Mouse (Mus musculus): Measurements from ENCODE around the gene 1700025F22Rik. TPM values are rescaled to one million over a fixed set of nuclear protein-coding genes. Genes with fewer than 3 reads are reported as not detected.
A peak's percentile ranks its signal among the peaks of the same experiment; 100 is the strongest.
"Not testable (repeated sequence)": the region's sequence is repeated elsewhere in the genome, so short reads cannot be mapped to it uniquely, and the experiment has no call there.

Gene 1700025F22Rik
- total and polyA plus RNA-seq, 2 experiments from 2014 or later, result not detected

- Histone ChIP-seq H3K4me1 (ENCODE audit: insufficient read depth, low read length) (no peaks in the 10 kb centered on the region), H3K4me3 (ENCODE audit: low read length) (no peak overlapping the region), H3K4me2 (ENCODE audit: low read depth, low read length) (no peak overlapping the region), H3K9me3 (ENCODE audit: low read length) (no peaks in the 10 kb centered on the region), H3K27ac (no peak overlapping the region), H3K27me3 (ENCODE audit: insufficient read depth, low read length) (no peaks in the 10 kb centered on the region), H3K9ac (replicated peaks; ENCODE audit: low read length) (no peak overlapping the region), H3K36me3 (ENCODE audit: insufficient read depth, low read length) (no peaks in the 10 kb centered on the region)
- DNase-seq (ENCODE audit: low spot score), result no peak
- 84% methylated on average over 3 of the region's 3 CpGs for WGBS
- TF ChIP-seq CTCF (IDR thresholded peaks at IDR 0.05; ENCODE audit: low read depth), result no peak
- ATAC-seq, result no peak
Observed at GRCm38 (mm10) chr19:11098401-11098800, 66.7 kb downstream of the 1700025F22Rik start.

GRCm38 (mm10) chr19:11092131-11092530 is 73.0 kb downstream of the 1700025F22Rik start:
- peak overlapping the region; percentile 54 for H3K4me2 ChIP-seq (ENCODE audit: low read depth, low read length)
- H3K4me3 ChIP-seq (ENCODE audit: low read length), result peak overlapping the region; percentile 37
- H3K27ac ChIP-seq; H3K9me3 ChIP-seq (ENCODE audit: low read length); ATAC-seq; H3K9ac ChIP-seq (replicated peaks; ENCODE audit: low read length); H3K36me3 ChIP-seq (ENCODE audit: insufficient read depth, low read length); H3K4me1 ChIP-seq (ENCODE audit: insufficient read depth, low read length); H3K27me3 ChIP-seq (ENCODE audit: insufficient read depth, low read length): not testable (repeated sequence)
- DNase-seq (ENCODE audit: low spot score), result peak; percentile 2
- 4% methylated on average over 50 of the region's 50 CpGs for WGBS

Other genes starting within 250 kb of the 1700025F22Rik start
- gene Zp1, start 244.7 kb downstream of the 1700025F22Rik start, total RNA-seq (2014; rRNA removed), result 1.2 TPM in 1 of 2 replicates, not detected in the other
- 0.50 and 0.60 TPM in 2 replicates for gene Zp1, start 244.7 kb downstream of the 1700025F22Rik start, polyA plus RNA-seq (2015; fragmentation: Nextera tagmentation; extraction: Ambion mirVana)
- gene Ptgdr2, start 228.2 kb downstream of the 1700025F22Rik start, total RNA-seq (2014; rRNA removed), result 0.47 and 1.1 TPM in 2 replicates
- gene Ptgdr2, start 228.2 kb downstream of the 1700025F22Rik start, polyA plus RNA-seq (2015; fragmentation: Nextera tagmentation; extraction: Ambion mirVana), result 0.11 and 0.16 TPM in 2 replicates
- gene Ccdc86, start 216.1 kb downstream of the 1700025F22Rik start, total RNA-seq (2014; rRNA removed), result 5.3 and 5.4 TPM in 2 replicates
- gene Ccdc86, start 216.1 kb downstream of the 1700025F22Rik start, polyA plus RNA-seq (2015; fragmentation: Nextera tagmentation; extraction: Ambion mirVana), result 14.2 and 15.1 TPM in 2 replicates
- gene Ms4a10, start 190.7 kb downstream of the 1700025F22Rik start, total RNA-seq (2014; rRNA removed), result not detected in 2 replicates
- gene Ms4a10, start 190.7 kb downstream of the 1700025F22Rik start, polyA plus RNA-seq (2015; fragmentation: Nextera tagmentation; extraction: Ambion mirVana), result not detected in 2 replicates
- gene Ms4a15, start 172.1 kb downstream of the 1700025F22Rik start, total RNA-seq (2014; rRNA removed), result not detected in 2 replicates
- gene Ms4a15, start 172.1 kb downstream of the 1700025F22Rik start, polyA plus RNA-seq (2015; fragmentation: Nextera tagmentation; extraction: Ambion mirVana), result not detected in 2 replicates
- gene Ms4a18, start 147.3 kb downstream of the 1700025F22Rik start, total RNA-seq (2014; rRNA removed), result not detected in 2 replicates
- gene Ms4a18, start 147.3 kb downstream of the 1700025F22Rik start, polyA plus RNA-seq (2015; fragmentation: Nextera tagmentation; extraction: Ambion mirVana), result not detected in 2 replicates
- not detected in 2 replicates for gene Ms4a8a, start 84.2 kb downstream of the 1700025F22Rik start, total RNA-seq (2014; rRNA removed)
- not detected in 2 replicates for gene Ms4a8a, start 84.2 kb downstream of the 1700025F22Rik start, polyA plus RNA-seq (2015; fragmentation: Nextera tagmentation; extraction: Ambion mirVana)
- not detected in 2 replicates for gene 1700017D01Rik, start 34.4 kb downstream of the 1700025F22Rik start, total RNA-seq (2014; rRNA removed)
- not detected in 2 replicates for gene 1700017D01Rik, start 34.4 kb downstream of the 1700025F22Rik start, polyA plus RNA-seq (2015; fragmentation: Nextera tagmentation; extraction: Ambion mirVana)
- not detected in 2 replicates for gene Ms4a13, start 31.4 kb upstream of the 1700025F22Rik start, total RNA-seq (2014; rRNA removed)
- not detected in 2 replicates for gene Ms4a13, start 31.4 kb upstream of the 1700025F22Rik start, polyA plus RNA-seq (2015; fragmentation: Nextera tagmentation; extraction: Ambion mirVana)
- gene Ms4a12, start 67.1 kb upstream of the 1700025F22Rik start, total RNA-seq (2014; rRNA removed), result not detected in 2 replicates
- not detected in 2 replicates for gene Ms4a12, start 67.1 kb upstream of the 1700025F22Rik start, polyA plus RNA-seq (2015; fragmentation: Nextera tagmentation; extraction: Ambion mirVana)
- gene Ms4a1, start 100.9 kb upstream of the 1700025F22Rik start, total RNA-seq (2014; rRNA removed), result not detected in 2 replicates
- not detected in 2 replicates for gene Ms4a1, start 100.9 kb upstream of the 1700025F22Rik start, polyA plus RNA-seq (2015; fragmentation: Nextera tagmentation; extraction: Ambion mirVana)
- gene Ms4a5, start 118.6 kb upstream of the 1700025F22Rik start, total RNA-seq (2014; rRNA removed), result not detected in 2 replicates
- not detected in 2 replicates for gene Ms4a5, start 118.6 kb upstream of the 1700025F22Rik start, polyA plus RNA-seq (2015; fragmentation: Nextera tagmentation; extraction: Ambion mirVana)
- gene Ms4a14, start 149.1 kb upstream of the 1700025F22Rik start, total RNA-seq (2014; rRNA removed), result not detected in 2 replicates
- not detected in 2 replicates for gene Ms4a14, start 149.1 kb upstream of the 1700025F22Rik start, polyA plus RNA-seq (2015; fragmentation: Nextera tagmentation; extraction: Ambion mirVana)
- gene Ms4a7, start 170.8 kb upstream of the 1700025F22Rik start, total RNA-seq (2014; rRNA removed), result 0.10 and 0.22 TPM in 2 replicates
- 2.3 and 3.9 TPM in 2 replicates for gene Ms4a7, start 170.8 kb upstream of the 1700025F22Rik start, polyA plus RNA-seq (2015; fragmentation: Nextera tagmentation; extraction: Ambion mirVana)
- gene Ms4a4a, start 210.2 kb upstream of the 1700025F22Rik start, total RNA-seq (2014; rRNA removed), result 1.5 and 2.3 TPM in 2 replicates
- gene Ms4a4a, start 210.2 kb upstream of the 1700025F22Rik start, polyA plus RNA-seq (2015; fragmentation: Nextera tagmentation; extraction: Ambion mirVana), result 2.1 and 2.6 TPM in 2 replicates
- not detected in 2 replicates for gene Ms4a4c, start 239.4 kb upstream of the 1700025F22Rik start, total RNA-seq (2014; rRNA removed)
- gene Ms4a4c, start 239.4 kb upstream of the 1700025F22Rik start, polyA plus RNA-seq (2015; fragmentation: Nextera tagmentation; extraction: Ambion mirVana), result 0.20 and 0.23 TPM in 2 replicates